Mouse (Mus musculus): Measurements from ENCODE around the gene Mlst8. TPM values are rescaled to one million over a fixed set of nuclear protein-coding genes. Genes with fewer than 3 reads are reported as not detected.
A peak's percentile ranks its signal among the peaks of the same experiment; 100 is the strongest.

The Mlst8 gene
- polyA plus RNA-seq, 1 experiment from 2014 or later = 33.8 TPM

DNA sequence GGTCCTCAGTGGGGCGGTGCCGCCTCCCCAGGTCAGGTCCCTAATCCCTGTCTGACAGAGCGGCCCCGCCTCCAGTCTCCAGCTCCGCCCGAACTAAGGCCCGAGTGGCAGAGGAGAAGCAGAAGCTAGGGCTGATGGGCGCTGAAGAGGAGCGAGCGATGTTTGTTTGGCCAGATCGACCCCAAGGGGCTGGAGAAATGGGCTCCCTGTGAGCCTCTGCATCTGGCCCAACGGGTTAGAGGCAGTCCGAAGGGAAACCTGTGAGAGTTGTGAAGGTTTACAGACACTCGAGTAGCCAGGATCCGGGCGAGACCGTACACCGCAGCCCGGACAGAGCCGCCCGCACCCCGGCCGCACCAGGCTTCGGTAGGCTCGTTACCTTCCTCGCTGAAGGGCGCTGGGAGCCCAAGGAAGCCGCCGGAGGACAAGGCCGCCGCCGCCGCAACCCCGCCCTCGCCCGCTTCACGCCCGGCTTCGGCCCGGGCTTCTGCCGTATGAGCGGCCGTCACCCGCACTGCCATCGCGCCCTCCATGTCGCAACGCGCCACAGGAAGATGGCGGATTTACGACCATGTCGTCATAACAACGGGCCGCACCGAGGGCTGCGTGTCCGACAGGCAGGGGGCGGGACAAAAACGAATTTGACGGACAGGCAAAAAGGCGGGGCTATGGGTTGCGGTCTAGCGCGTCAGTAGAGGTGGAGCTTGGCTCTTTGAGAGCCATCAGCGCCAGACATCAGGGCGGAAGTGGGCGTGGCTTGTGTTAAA, 23.9 kb downstream of the Mlst8 start:
- under 1% methylated on average over 67 of the region's 67 CpGs for WGBS
- peak overlapping the region; percentile 81 for H3K27ac ChIP-seq

DNA sequence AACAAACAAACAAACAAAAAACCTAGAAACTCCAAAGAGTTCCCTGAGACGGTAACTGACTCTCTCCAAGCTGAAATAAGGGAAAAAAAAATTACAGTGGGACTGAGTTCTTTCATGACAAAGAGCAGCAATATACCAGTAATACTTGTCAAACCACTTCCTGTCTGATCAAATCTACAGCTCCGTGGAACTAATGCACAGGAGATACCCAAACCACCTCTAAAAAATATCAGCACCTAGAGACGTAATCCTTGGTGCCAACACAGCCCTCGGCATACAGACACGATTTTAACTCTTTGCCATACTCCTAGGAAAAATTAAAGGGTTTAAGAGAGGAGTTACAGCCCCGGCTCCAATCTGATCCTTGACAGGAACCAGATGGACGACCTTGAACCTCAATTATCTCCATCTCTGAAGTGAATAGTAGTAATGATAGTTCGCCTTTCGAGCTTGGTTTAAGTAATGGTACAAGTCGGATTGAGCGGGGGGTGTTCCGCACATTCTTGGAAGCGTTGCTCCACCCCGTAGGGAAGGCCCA, 24.6 kb downstream of the Mlst8 start:
- H3K4me1 ChIP-seq = peaks cover 13% of the 10 kb centered on the region
- H3K9ac ChIP-seq = peak overlapping the region; percentile 81
- peak overlapping the region; percentile 86 for H3K4me2 ChIP-seq (replicated peaks)
- WGBS = 10% methylated on average over 14 of the region's 14 CpGs
- no peak for ATAC-seq (ENCODE audit: low FRiP score, low read depth)
- H3K27me3 ChIP-seq (replicated peaks) = no peaks in the 10 kb centered on the region
- peak overlapping the region; percentile 81; the same call in 1 of the 2 replicates for H3K27ac ChIP-seq
- H3K4me3 ChIP-seq = peak overlapping the region; percentile 77
- no peaks in the 10 kb centered on the region for H3K9me3 ChIP-seq
- peaks cover 23% of the 10 kb centered on the region for H3K36me3 ChIP-seq

More for the DNA sequence above, 23.9 kb downstream of the Mlst8 start:
- Histone ChIP-seq H3K9ac (peak overlapping the region; percentile 81), H3K4me1 (peaks cover 13% of the 10 kb centered on the region), H3K9me3 (no peaks in the 10 kb centered on the region), H3K4me3 (peak overlapping the region; percentile 77), H3K36me3 (peaks cover 16% of the 10 kb centered on the region), H3K27me3 (replicated peaks) (no peaks in the 10 kb centered on the region), H3K4me2 (replicated peaks) (peak overlapping the region; percentile 86)
- ATAC-seq (ENCODE audit: low FRiP score, low read depth) = peak; percentile 94

- H3K9me3 ChIP-seq = no peaks in the 10 kb centered on the region
- no peak for ATAC-seq (ENCODE audit: low FRiP score, low read depth)
- H3K27ac ChIP-seq = no peak overlapping the region
- no peak overlapping the region for H3K9ac ChIP-seq
- H3K4me3 ChIP-seq = no peak overlapping the region
- peak overlapping the region; percentile 86 for H3K4me2 ChIP-seq (replicated peaks)
- WGBS = 92% methylated on average over 2 of the region's 2 CpGs
- H3K4me1 ChIP-seq = peaks cover 13% of the 10 kb centered on the region
- H3K36me3 ChIP-seq = peaks cover 32% of the 10 kb centered on the region
- H3K27me3 ChIP-seq (replicated peaks) = no peaks in the 10 kb centered on the region
Measured at GRCm38 (mm10) chr17:24453372-24453771, 25.5 kb downstream of the Mlst8 start.

DNA sequence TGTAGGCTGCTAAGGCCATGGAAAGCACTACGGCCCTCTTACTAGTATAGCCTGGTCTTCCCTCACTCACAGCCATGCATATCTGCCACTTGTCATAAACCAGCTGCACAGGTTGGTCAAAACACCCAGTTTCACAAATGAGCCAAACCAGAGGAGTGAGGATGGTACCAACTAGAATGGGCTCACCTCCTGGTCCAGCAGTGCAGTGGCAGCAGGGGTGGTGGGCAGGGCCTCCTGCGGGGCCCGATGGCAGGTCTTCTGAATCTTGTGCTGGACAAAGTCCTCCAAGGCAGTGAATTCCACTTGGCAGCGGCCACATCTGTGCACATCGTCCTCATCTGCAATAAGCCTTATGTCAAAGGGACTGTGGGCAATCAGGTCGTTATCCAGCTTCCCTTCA, 27.7 kb downstream of the Mlst8 start:
- H3K4me3 ChIP-seq = no peak overlapping the region
- peaks cover 53% of the 10 kb centered on the region for H3K36me3 ChIP-seq
- ATAC-seq (ENCODE audit: low FRiP score, low read depth) = no peak
- no peaks in the 10 kb centered on the region for H3K27me3 ChIP-seq (replicated peaks)
- H3K27ac ChIP-seq = no peak overlapping the region
- H3K4me1 ChIP-seq = peaks cover 13% of the 10 kb centered on the region
- no peaks in the 10 kb centered on the region for H3K9me3 ChIP-seq
- WGBS = 95% methylated on average over 6 of the region's 6 CpGs
- no peak overlapping the region for H3K9ac ChIP-seq
- no peak overlapping the region for H3K4me2 ChIP-seq (replicated peaks)

DNA sequence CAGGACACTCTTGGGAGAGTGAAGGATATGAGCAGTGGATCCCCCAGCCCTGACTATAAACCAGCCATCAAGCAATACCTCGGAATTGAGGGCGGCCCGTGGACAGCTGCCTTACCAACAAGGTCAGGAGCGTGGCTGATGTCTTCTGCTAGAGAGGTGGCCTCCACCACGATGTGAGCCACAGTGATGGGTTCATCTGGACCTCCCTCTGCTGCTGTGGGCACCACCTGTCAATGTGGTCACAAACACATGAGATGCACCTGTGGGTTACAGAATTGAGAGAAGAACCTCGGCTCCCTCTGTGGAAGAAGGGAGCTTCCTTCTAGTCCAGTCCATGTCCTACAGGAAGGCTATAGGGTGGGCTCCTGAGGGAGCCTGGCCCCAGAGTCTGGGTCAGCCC, 29.4 kb downstream of the Mlst8 start:
- peaks cover 12% of the 10 kb centered on the region for H3K4me1 ChIP-seq
- 94% methylated on average over 6 of the region's 6 CpGs for WGBS

DNA sequence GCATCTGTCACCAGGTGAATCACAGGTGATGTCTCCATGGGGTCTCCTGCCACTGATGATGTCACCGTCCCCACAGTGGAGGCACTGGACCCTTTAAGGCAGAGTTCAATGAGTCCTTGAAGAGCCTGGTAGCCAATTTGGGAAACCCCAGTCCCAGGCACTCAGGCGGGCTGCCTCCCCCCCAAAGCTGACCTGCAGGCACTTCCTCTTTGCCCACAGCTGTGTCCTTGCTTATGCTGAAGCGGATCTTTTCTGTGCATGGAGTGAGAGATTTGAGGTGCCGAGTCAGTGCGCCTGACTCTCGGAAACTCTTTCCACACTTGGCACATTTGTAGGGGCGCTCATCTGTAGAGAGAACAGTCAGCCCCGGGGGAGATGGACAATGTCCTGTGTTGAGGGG, 32.3 kb downstream of the Mlst8 start:
- 97% methylated on average over 8 of the region's 8 CpGs for WGBS
- Histone ChIP-seq H3K27ac (no peak overlapping the region), H3K4me2 (replicated peaks) (no peak overlapping the region), H3K36me3 (peaks cover 97% of the 10 kb centered on the region), H3K9ac (no peak overlapping the region), H3K9me3 (no peaks in the 10 kb centered on the region), H3K4me1 (no peaks in the 10 kb centered on the region), H3K27me3 (replicated peaks) (no peaks in the 10 kb centered on the region), H3K4me3 (no peak overlapping the region)
- no peak for ATAC-seq (ENCODE audit: low FRiP score, low read depth)

More for the DNA sequence above, 29.4 kb downstream of the Mlst8 start:
- H3K27ac ChIP-seq = no peak overlapping the region
- H3K4me3 ChIP-seq = no peak overlapping the region
- no peak for ATAC-seq (ENCODE audit: low FRiP score, low read depth)
- no peaks in the 10 kb centered on the region for H3K9me3 ChIP-seq
- no peak overlapping the region for H3K9ac ChIP-seq
- H3K4me2 ChIP-seq (replicated peaks) = no peak overlapping the region
- H3K27me3 ChIP-seq (replicated peaks) = no peaks in the 10 kb centered on the region
- H3K36me3 ChIP-seq = peaks cover 71% of the 10 kb centered on the region

DNA sequence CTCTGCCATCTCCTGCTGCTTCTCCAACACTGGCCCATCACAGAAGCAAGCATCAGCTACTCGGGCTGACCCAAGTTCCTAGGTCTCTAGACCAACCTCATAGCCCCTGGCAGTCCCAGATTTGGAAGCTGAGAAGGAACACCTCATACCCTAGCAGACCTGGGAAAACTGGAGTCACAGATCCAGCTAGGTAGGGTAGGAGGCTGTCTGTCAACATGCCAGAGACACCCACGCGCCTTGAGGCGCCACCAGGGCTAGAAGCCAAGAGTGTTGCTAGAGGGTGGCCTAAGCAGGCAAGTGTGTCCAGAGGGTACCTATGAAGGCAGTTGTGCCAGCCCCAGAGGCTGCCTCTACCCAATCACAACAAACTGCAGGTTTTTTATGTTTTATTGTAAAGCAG, 35.5 kb downstream of the Mlst8 start:
- Histone ChIP-seq H3K27me3 (replicated peaks) (no peaks in the 10 kb centered on the region), H3K27ac (no peak overlapping the region), H3K4me3 (no peak overlapping the region), H3K4me2 (replicated peaks) (no peak overlapping the region), H3K9me3 (no peaks in the 10 kb centered on the region), H3K4me1 (no peaks in the 10 kb centered on the region), H3K36me3 (peaks cover 99% of the 10 kb centered on the region), H3K9ac (no peak overlapping the region)
- ATAC-seq (ENCODE audit: low FRiP score, low read depth) = no peak
- 88% methylated on average over 4 of the region's 4 CpGs for WGBS

DNA sequence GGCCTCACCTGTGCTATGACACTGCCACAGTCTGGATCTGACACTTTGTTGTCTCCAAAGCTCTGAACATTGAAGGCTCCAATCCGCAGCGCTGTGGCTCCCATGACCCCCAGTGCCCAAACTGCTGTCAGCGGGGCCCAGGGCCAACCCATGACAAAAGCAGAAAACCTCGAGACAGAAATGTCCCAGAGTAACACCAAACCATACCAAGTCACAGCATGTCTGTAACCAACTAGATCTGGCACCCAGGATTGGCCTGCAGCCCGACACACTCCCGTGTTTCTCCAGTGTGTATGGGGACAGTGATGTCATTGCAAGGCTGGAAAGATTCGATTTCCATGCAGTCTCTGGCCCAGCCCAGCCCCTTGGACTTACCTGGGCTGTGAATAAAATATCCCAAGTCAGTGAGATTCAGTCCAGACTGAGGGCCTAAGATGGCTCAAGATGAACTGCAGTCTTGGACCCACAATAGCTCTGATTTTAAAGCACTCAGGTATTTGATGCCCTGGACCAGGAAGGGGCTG, 36.2 kb downstream of the Mlst8 start, which contains the start of gene Dnase1l2:
Dnase1l2 (minus strand) TSS at position 474 of the 524 bp plus-strand sequence.
- Histone ChIP-seq H3K4me1 (no peaks in the 10 kb centered on the region), H3K27me3 (replicated peaks) (no peaks in the 10 kb centered on the region), H3K27ac (no peak within 1 kb of the TSS), H3K36me3 (peaks cover 98% of the 10 kb centered on the region), H3K9ac (no peak within 1 kb of the TSS), H3K4me3 (no peak within 1 kb of the TSS), H3K4me2 (replicated peaks) (no peak within 1 kb of the TSS), H3K9me3 (no peaks in the 10 kb centered on the region)
- 84% methylated on average over 7 of the region's 7 CpGs for WGBS
- ATAC-seq (ENCODE audit: low FRiP score, low read depth) = no peak

DNA sequence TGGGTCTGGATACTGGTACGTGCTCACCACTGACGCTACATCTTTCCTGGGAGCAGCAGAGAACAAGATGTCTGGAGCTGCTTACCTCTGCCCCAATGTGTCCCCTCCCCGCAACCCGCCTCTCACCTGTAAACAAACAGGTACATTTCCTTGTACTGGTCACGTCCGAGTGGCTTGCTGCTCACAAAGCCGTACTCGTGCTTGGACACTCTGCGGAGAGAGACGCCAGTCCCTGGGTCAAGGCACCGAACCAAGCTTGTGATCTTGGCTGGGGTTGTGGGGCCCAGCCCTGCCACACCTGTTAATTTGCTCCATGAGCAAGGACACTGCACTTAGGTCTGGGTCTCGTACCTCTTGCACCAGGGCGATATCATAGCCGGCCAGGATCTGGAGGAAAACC, 36.8 kb downstream of the Mlst8 start:
- no peak overlapping the region for H3K4me2 ChIP-seq (replicated peaks)
- H3K4me3 ChIP-seq = no peak overlapping the region
- WGBS = 90% methylated on average over 14 of the region's 14 CpGs
- H3K36me3 ChIP-seq = peaks cover 96% of the 10 kb centered on the region
- H3K27ac ChIP-seq = no peak overlapping the region
- no peak for ATAC-seq (ENCODE audit: low FRiP score, low read depth)
- H3K27me3 ChIP-seq (replicated peaks) = no peaks in the 10 kb centered on the region
- no peak overlapping the region for H3K9ac ChIP-seq
- no peaks in the 10 kb centered on the region for H3K4me1 ChIP-seq
- H3K9me3 ChIP-seq = no peaks in the 10 kb centered on the region

DNA sequence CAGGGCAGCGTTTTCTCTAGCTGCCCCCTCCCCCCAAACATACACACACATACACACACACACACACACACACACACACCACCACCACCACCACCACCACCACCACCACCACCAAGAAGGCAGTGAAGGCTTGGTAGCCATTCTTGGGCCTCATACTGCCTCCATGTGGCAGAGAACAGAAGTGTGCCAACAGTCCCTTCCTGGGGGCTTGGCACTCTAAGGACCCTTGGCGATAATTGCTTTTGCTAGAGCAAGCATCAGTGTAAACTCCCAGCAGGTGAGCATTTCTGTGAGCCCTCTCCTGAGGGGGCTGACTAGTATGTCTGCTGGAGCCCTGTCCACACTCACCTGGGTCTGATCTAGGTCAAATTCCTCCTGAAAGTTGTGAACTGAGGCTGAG, 37.7 kb downstream of the Mlst8 start:
- H3K36me3 ChIP-seq = peaks cover 89% of the 10 kb centered on the region
- H3K9me3 ChIP-seq = no peaks in the 10 kb centered on the region
- no peak overlapping the region for H3K27ac ChIP-seq
- no peak overlapping the region for H3K4me3 ChIP-seq
- no peaks in the 10 kb centered on the region for H3K27me3 ChIP-seq (replicated peaks)
- H3K4me1 ChIP-seq = no peaks in the 10 kb centered on the region
- no peak overlapping the region for H3K9ac ChIP-seq
- H3K4me2 ChIP-seq (replicated peaks) = no peak overlapping the region
- ATAC-seq (ENCODE audit: low FRiP score, low read depth) = no peak
- 32% methylated on average over 2 of the region's 2 CpGs for WGBS

DNA sequence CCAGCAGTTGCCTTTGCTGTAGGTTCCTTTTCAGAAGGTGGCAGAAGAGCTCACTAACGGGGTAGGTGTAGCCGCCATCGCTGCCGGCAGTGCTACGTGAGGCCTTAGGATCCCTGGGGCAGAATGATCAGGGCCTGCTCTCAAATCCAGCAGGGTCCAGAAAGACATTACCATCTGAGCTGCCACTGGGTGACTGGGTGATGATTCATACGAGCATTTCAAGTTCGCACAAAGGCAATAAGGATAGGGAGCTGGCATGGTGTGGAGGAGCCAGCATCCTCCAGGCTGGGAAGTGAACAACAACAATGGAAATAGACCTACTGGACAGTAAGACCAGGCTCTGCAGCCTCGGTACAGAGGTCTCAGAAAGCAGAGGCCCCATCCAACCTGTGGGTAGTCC, 38.5 kb downstream of the Mlst8 start:
- Histone ChIP-seq H3K4me2 (replicated peaks) (no peak overlapping the region), H3K27ac (no peak overlapping the region), H3K9ac (no peak overlapping the region), H3K4me3 (no peak overlapping the region), H3K9me3 (no peaks in the 10 kb centered on the region), H3K36me3 (peaks cover 89% of the 10 kb centered on the region), H3K27me3 (replicated peaks) (no peaks in the 10 kb centered on the region), H3K4me1 (no peaks in the 10 kb centered on the region)
- ATAC-seq (ENCODE audit: low FRiP score, low read depth) = no peak
- WGBS = 92% methylated on average over 8 of the region's 8 CpGs

GRCm38 (mm10) chr17:24437016-24437415, 41.9 kb downstream of the Mlst8 start:
- no peaks in the 10 kb centered on the region for H3K4me1 ChIP-seq
- 69% methylated on average over 5 of the region's 5 CpGs for WGBS
- no peak overlapping the region for H3K9ac ChIP-seq
- no peak overlapping the region for H3K4me2 ChIP-seq (replicated peaks)
- no peaks in the 10 kb centered on the region for H3K27me3 ChIP-seq (replicated peaks)
- H3K36me3 ChIP-seq = peaks cover 68% of the 10 kb centered on the region
- no peak for ATAC-seq (ENCODE audit: low FRiP score, low read depth)
- H3K9me3 ChIP-seq = no peaks in the 10 kb centered on the region
- no peak overlapping the region for H3K4me3 ChIP-seq
- no peak overlapping the region for H3K27ac ChIP-seq
